Mouse (Mus musculus) yolk sac, embryonic 10.5 days (tissue): ENCODE data around the gene Klk11.

ENCODE experiments used
- DNase-seq: peaks from one replicate; pipeline ENCODE4 v3.0.0-alpha.2; 2017; ENCODE audit warnings: low spot score

The Klk11 gene

GRCm38 (mm10) chr7:43774364-43774763 lies at the start of gene Klk11:
Klk11 (plus strand) TSS chr7:43774604.
- DNase-seq, result no peak

- DNase-seq, result no peak
Measured at GRCm38 (mm10) chr7:43747788-43748187, 26.6 kb upstream of the Klk11 start.

- no peak for DNase-seq
Measured at GRCm38 (mm10) chr7:43752806-43753205, 21.6 kb upstream of the Klk11 start.

GRCm38 (mm10) chr7:43766484-43766883 lies 7.9 kb upstream of the Klk11 start:
- DNase-seq, result no peak

- no peak for DNase-seq
Measured at GRCm38 (mm10) chr7:43768597-43768996, 5.8 kb upstream of the Klk11 start, which contains the start of gene Klk12. Klk12 (plus strand) TSS chr7:43768897.

- no peak for DNase-seq
Measured at GRCm38 (mm10) chr7:43769636-43770035, 4.8 kb upstream of the Klk11 start.

- DNase-seq, result no peak
Measured at GRCm38 (mm10) chr7:43770701-43771100, 3.7 kb upstream of the Klk11 start.

GRCm38 (mm10) chr7:43771916-43772315 lies 2.5 kb upstream of the Klk11 start:
- no peak for DNase-seq

GRCm38 (mm10) chr7:43772901-43773300 lies 1.5 kb upstream of the Klk11 start:
- DNase-seq, result no peak

GRCm38 (mm10) chr7:43774802-43775201 lies 398 bp downstream of the Klk11 start:
- DNase-seq, result no peak

- DNase-seq, result no peak
Measured at GRCm38 (mm10) chr7:43775311-43776057, 1.1 kb downstream of the Klk11 start.

GRCm38 (mm10) chr7:43776506-43776905 lies 2.1 kb downstream of the Klk11 start:
- no peak for DNase-seq

- no peak for DNase-seq
Measured at GRCm38 (mm10) chr7:43777423-43777822, 3.0 kb downstream of the Klk11 start.

- no peak for DNase-seq
Measured at GRCm38 (mm10) chr7:43778176-43778970, 4.0 kb downstream of the Klk11 start.

- DNase-seq, result no peak
Measured at GRCm38 (mm10) chr7:43780241-43780640, 5.8 kb downstream of the Klk11 start.

GRCm38 (mm10) chr7:43780746-43781145 lies 6.3 kb downstream of the Klk11 start, which contains the start of gene Klk10:
Klk10 (plus strand) TSS chr7:43781035.
- no peak for DNase-seq

- DNase-seq, result no peak
Measured at GRCm38 (mm10) chr7:43781541-43781940, 7.1 kb downstream of the Klk11 start.

GRCm38 (mm10) chr7:43782275-43783265 lies 8.2 kb downstream of the Klk11 start:
- peak; percentile 40 for DNase-seq

- DNase-seq, result no peak
Measured at GRCm38 (mm10) chr7:43785286-43785685, 10.9 kb downstream of the Klk11 start.

GRCm38 (mm10) chr7:43788096-43788495 lies 13.7 kb downstream of the Klk11 start:
- no peak for DNase-seq

GRCm38 (mm10) chr7:43789295-43789694 lies 14.9 kb downstream of the Klk11 start:
- DNase-seq, result no peak

GRCm38 (mm10) chr7:43791591-43791990 lies 17.2 kb downstream of the Klk11 start, which contains the start of gene Klk9:
Klk9 (plus strand) TSS chr7:43791891.
- no peak for DNase-seq
